Mouse (Mus musculus) ZHBTc4 (cell line): ENCODE measurements around the gene Dysf.

Experiments used
- DNase-seq: peaks from one replicate; pipeline ENCODE4 v3.0.0-alpha.2; 2011; ENCODE audit warnings: low read depth, low spot score

The Dysf gene

GRCm38 (mm10) chr6:84231108-84231507, 222.7 kb downstream of the Dysf start:
- DNase-seq = no peak

DNA sequence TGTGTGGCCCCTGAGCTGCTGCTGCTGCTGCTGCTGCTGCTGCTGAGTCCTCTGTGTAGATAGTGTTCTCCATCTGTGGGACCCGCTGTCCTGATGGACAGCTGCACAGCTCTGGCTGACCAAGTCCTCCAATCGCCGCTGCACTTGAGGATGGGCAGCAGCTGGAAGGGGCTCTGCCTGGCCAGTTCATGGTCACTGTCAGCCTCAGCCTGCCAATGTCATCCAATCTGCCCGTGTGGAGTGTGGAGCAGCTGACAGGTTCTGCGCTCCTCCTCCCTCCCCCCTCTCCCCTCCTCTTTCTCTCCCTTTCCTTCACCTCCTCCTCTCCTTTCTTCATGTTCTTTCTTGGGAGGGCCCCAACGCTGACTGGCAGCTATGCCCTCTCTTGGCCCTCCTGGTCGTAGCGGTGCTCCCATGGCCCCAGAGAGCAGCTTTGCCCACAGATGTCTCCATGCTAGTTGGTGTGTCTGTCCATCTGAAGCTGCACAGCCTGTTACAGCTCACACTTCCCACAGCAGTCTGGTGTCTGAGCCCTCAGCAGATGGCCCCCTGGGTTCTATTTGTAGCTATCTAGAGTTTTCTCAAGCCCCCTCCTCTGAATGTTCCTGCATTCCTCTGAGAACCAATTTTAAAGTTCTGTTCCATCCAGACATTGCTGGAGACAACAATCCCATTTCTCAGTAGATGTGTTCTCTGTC, 223.8 kb downstream of the Dysf start:
- no peak for DNase-seq

DNA sequence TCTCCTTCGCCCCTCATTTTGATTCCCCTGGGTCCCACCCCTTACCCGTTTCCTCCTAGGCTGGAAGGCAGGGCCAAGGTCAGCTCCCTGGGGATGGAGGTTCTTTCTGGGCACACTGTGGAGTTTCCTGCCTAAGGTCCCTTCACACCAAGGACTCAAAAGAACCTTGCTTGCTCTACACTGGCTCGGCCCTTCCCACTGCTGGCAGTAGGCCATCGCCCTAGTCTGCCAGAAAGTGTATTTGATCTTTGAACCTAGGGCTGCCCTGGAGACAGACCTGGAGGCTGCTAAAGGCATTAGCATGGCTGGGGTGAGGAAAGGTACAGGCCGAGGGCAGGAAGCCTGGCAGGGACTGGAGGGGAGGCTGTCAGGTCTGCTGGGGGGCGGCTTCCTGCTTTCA, 225.4 kb downstream of the Dysf start:
- DNase-seq = no peak

GRCm38 (mm10) chr6:84235365-84235764, 227.0 kb downstream of the Dysf start:
- no peak for DNase-seq

DNA sequence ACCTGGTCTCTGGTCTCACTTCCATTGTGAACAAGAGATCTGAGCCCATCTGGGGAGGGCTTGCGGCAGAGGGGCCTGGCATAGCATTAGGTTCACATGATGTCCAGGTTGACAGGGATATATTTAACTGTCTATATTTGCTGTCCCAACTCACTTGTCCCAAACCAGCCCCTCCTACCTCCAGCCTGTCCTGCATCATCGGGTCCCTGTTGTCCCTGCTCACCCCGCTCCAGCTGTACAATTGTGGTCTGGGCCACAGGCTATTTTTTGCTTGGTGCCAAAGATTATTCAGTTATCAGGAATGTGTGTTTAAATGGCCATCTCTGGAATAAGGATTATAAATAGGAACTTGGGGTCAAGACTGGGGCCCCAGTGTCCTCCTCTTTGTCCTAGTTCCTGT, 235.0 kb downstream of the Dysf start:
- no peak for DNase-seq

- no peak for DNase-seq
Measured at GRCm38 (mm10) chr6:84246101-84246760, 237.8 kb downstream of the Dysf start.

DNA sequence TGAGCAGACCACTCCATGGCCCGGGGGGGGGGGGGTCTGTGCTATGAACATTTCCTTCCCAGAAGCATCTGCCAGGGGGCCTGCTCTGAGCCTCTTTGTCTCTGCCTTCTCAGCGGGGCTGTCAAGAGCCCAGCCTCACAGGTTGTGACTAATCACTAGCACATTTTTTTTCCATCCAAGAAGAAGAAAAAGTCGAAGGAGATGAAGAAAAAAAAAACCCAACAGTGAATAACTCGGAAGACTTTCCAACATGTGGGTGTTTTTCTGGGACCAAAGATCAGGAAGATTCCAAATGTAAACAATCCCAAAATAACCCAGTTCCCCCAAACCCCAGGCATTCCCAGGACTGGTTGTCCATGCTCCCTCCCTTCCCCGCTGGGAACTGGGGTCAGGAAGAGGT, 238.6 kb downstream of the Dysf start:
- no peak for DNase-seq
